Mouse (Mus musculus) left cerebral cortex, postnatal 14 days (tissue): ENCODE measurements around the gene Kif26b. TPM values are rescaled to one million over a fixed set of nuclear protein-coding genes. Genes with fewer than 3 reads are reported as not detected.

Experiments
- DNase-seq, 2 experiments: peaks; one replicate each; pipeline ENCODE4 v3.0.0; 2021 to 2022; ENCODE audit warnings: low spot score in 2 of 2, mixed read lengths in 1 of 2
- intact Hi-C: fragments of 180-260 bp; cut with DNase I; formaldehyde crosslinking; loops from one replicate; pipeline ENCODE4 v1.15.1; 2025
- total RNA-seq, 2 experiments: library from RNA; stranded (reverse); gene quantifications; 2 replicates each; pipeline ENCODE4 v1.2.3; 2021

Kif26b gene
- total RNA-seq, 2 experiments from 2014 or later: 11.6 to 11.8 TPM

DNA sequence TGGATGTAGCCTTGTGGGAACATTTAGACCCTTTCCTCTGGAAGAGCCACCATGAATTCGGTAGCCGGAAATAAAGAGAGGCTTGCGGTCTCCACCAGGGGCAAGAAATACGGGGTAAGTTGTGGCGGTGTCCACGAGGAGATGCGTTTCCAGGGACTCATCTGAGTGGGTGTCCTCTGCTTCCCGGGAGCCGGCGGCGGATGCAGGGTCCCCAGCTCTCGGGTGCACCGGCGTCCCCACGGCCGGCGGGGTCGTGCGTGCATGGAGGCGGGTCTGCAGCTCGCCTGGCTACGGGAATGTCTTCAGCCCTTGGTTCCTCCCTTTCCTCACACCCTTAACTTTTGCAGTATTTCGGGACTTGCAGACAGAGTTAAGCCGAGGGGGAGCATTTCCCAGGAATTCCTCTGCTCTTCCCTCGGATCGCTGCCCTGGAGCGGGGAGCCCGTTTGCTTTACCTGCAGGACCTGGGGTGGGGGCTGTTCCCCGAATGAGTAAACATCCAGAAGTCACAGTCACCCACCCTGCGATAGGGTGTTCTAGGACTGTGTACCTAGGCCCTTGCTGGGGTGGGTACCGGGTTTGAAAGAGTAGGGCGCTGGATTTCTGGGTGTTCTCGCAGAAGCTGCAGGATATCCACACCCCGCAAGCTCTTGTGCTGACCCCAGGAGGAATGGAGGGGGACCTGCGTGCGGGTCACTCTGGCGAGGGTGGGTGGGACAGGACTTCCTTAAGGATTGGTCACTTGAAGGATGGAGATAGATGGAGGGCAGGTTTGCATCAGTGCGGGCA, 781 bp downstream of the Kif26b start:
- intact Hi-C loops: loop anchor here (2.0 kb wide), 4 partner anchors 159 to 947 kb away; no protein-coding TSS in a partner anchor
- DNase-seq: peak in 1 of 2 experiments; percentile 22

DNA sequence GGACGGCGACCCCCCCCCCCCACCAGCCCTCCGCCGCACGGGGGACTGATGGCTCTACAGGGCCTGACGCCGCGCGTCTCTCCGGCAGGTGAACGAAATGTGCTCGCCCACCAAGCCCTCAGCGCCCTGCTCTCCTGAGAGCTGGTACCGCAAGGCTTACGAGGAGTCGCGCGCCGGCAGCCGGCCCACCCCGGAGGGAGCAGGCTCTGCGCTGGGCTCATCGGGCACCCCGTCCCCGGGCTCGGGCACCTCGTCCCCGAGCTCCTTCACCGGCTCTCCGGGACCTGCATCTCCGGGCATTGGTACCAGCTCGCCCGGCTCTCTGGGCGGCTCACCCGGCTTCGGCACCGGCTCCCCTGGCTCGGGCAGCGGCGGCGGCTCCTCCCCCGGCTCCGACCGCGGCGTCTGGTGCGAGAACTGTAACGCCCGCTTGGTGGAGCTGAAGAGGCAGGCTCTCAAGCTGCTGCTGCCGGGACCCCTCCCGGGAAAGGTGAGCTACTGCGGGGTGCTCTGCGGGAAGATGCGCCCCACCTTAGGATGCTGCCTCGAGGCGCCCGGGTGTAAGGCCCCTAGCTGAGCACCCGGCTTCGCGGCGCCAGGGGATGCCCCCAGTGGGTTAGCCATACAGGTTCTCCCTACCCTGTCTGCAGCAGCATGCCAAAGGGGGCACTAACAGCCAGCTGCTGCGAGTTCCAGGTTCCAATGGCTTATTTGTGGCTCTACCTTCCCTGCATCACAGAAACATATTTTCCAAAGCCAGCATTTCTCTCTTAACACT, 1.6 kb downstream of the Kif26b start:
- peak; percentile 74 to 86 for DNase-seq
- intact Hi-C loops: no loop called here

DNA sequence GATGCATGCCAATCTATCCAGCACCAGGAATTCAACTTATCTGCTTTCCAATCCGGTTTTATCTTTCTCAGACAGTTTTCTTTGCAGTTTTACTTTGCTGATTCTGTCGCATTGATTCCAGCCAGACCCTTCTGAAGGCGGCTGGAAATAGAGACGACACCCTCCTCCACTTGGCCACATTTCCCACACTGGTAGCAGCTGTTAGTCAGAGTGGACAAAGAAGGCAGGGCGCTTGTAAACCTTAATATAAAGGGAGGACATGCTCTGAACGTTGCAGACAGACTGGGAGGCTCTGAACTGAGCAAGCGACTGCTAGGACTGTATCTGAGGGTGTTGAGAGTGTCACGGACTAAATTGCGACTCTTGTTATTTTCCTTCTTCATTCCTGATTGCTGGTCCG, 11.3 kb downstream of the Kif26b start:
- intact Hi-C loops: no loop called here
- no peak for DNase-seq

DNA sequence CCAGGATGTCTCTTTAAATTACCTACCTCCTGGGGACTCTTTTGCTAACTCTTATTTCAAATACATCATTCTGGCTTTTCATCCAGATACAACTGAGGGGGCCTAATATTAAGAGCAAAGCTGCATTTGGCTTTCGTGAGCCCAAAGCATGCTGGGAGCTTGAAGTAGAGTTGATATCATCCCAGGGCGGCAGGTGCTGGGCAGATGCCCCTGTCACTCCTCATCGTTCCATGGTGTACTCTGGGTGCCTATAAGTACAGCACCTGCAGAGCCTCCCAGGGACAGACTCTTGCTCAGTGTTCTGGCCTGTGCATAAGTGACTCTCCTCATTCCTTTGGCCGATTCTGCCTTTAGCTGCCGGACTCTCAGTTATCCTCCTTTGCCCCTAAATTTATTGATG, 13.5 kb downstream of the Kif26b start:
- intact Hi-C loops: no loop called here
- no peak for DNase-seq

DNA sequence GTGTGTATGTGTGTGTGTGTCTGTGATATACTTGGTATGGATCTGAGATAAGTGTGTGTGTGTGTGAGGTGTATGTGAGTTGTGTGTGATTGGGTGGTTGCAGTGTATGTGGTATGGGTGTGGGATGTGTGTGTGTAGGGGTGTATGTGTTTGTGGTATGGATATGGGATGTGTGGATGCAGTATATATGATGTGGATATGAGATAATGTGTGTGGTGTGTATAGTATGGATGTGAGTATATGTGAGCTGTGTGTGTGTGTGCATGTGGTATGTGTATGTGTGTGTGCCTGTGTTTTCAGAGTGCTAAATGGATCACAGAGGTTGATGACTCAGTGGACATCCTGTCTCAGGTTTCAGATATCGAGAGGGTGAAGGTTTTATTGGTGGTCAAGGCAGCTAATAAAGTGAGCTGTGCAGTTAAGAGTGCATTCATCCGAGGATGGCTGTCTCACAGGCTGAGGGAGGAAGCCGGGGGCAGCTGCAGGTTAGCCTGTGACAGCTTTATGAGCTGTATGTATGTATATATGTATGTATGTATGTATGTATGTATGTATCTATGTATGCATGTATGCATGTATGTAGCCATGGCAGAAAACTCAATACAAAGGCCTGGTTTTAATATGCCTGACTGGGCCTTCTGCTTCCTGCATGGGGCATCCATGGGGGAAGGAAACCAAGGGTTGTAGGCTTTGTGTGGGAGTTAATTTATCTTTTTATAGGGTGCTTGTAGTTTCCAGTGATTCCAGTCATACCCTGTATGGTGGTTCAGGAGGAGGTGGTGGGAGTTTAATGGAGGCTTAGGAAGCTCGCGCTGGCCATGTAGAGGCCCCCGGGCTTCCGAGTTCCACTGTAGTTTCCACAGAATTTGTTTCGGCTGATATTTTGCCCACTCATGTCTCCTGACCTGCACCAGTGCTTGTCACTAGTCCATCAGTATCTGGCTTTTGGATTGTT, 14.3 kb downstream of the Kif26b start:
- no peak for DNase-seq
- intact Hi-C loops: no loop called here

DNA sequence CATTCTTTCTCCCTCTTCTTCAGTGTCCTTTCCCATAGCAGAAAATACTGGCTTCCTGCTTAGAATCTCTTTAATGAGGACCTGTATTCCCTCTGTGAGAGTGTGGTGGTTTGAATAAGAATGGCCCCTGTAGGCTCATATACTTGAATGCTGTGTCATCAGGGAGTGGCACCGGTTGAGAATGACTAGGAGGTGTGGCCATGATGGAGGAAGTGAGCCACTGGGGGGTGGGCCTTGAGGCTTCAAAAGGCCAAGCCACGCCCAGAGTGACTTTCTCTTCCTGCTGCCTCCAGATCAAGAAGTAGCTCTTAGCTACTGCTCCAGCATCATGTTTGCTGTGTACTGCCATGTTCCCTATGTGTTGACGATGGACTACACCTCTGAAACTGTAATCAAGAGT, 15.7 kb downstream of the Kif26b start:
- intact Hi-C loops: no loop called here
- DNase-seq: no peak

DNA sequence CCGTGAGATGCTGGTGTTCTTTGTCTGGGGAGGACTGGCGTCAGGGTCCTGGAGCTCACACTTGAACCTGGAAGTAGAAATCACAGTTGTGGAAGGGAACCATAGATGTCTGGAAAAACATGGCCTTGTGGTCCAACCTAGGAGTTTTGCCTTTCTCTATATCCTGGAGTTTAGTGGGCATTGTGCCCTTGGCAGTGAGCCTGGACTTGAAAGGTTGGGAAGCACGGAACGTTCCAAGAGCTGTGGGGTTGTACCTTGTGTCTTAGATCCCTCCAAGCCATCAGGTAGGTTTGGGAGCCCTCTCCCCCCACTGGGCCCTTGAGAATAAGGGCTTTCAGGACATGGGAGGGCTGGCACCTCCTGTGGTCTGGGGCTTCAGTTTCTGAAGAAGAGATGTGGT, 20.7 kb downstream of the Kif26b start:
- intact Hi-C loops: no loop called here
- no peak for DNase-seq

DNA sequence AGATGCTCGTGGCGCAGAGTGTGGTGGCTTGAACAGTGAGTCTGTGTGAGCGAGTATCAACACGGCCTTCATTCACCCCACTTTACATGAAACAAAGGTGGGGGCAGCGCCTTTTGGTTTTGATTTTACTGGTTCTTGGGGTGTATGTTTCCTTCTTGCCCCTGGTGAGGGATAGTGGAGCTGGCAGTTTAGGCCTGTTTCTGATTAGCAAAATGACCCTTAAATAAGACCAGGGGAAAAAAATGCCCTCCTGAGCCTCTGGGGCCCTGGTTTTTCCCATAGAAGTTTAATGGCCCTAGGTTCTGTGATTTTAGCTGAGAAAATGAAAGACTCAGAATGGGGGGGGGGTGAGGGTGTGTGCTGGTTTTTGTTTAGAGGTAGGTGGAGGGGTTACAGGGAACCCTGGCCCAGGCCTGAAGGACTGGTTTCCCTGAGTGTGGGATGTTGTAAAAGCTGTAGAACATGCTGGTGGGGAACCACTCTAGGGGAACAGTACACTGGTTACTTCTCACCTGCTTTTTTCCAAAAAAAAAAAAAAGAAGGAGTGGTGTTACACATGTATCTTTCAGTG, 21.6 kb downstream of the Kif26b start:
- intact Hi-C loops: no loop called here
- DNase-seq: no peak

DNA sequence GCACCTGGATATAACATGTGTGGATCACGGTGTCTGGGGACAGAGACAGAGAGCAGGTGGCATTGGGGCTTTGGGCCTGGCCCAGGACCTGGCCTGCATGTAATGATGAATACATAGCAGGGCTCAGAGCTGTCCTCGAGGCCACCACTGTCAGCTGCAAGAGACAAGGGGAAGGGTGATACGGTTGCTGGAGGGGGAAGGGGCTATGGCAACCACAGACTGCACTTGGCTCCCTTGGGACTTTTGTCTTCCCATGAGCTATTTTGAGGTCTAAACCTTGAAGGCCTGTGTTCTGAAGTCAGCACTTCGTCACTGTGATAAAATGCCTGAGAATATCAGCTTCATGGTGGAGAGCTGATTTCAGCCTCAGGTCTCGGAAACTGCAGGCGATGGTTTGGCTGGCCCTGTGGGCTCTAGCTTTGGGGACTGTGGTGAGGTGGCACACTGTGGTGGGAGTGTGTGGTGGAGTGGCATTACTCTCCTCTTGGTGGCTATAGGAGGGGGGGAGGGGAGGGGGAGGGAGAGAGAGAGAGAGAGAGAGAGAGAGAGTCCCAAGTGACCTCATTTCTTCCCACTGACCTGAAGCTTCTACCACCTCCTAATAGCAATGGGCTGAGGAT, 23.5 kb downstream of the Kif26b start:
- intact Hi-C loops: no loop called here
- no peak for DNase-seq

DNA sequence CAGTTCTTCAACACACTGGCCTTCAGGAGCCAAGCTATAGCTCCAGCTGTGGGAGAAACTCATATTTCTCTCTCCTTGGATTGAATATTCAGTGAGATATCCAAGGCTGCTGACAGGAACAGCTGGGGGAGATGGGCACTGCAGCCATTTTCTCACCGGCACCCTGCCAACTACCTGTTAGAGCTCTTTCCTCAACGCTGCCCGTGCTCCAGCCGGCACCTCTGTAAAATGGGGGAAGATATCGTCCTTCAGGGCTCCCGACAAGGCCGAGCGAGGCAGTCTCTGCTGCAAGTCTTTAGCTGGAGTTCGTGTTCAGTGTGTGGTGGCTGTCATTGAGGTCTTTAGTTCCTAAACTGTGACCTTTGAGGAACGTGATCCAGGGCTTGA, 24.0 kb downstream of the Kif26b start:
- no peak for DNase-seq

DNA sequence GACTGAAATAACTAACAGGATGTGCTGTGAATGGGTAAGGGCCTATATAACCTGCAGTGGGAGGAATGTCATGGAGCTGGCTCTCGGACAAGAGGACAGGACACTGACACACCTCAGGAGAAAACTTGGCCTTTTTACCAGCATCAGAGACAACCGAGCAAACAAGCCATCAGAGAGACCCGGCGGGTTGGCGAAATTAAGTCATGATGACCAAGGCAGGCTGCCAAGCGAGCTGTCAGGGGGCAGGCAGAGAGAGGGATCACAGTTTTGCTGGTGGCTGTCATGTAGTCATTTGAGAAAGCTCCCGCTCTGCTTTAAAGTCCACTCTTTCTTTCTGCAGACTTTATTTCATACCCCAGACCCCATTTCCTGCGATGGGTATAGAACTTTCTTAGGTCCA, 27.3 kb downstream of the Kif26b start:
- no peak for DNase-seq

More for the DNA sequence above, 24.0 kb downstream of the Kif26b start:
- intact Hi-C loops: no loop called here

DNA sequence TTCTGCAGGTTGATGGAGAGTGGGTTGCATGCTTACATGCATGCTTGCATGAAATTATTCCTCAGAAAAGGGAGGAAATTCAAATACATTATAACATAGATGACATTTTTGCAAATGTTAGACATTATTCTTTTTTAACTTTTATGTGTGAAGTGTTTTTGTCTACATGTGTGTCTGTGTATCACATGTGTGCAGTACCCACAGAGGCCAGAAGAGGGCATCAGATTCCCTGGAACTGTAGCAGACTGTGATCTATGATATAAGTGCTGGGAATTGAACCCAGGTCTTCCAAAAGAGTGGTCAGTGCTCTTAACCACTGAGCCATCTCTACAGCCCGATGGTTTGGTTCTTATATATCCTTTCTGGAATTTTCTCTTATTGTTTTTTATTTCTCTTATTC, 31.1 kb downstream of the Kif26b start:
- intact Hi-C loops: no loop called here

More for the DNA sequence above, 27.3 kb downstream of the Kif26b start:
- intact Hi-C loops: no loop called here

DNA sequence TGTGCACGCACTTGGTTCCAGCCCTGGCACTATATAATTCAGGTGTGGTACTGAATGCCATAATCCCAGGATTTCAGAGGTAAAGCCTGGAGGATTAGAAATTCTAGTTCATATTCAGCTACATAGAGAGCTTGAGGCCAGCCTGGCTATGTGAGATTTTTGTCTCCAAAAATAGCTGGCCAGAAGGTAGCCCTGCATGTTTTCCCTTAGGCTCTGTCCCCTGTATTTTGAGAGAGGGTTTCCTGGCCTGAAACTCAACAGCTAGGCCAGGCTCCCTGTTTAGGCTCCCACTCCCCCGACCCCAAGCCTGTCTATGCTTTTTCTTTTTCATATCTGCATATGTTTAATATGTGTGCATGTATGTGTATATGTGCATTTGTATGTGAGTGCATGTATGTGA, 34.9 kb downstream of the Kif26b start:
- no peak for DNase-seq
- intact Hi-C loops: no loop called here

More for the DNA sequence above, 31.1 kb downstream of the Kif26b start:
- no peak for DNase-seq

DNA sequence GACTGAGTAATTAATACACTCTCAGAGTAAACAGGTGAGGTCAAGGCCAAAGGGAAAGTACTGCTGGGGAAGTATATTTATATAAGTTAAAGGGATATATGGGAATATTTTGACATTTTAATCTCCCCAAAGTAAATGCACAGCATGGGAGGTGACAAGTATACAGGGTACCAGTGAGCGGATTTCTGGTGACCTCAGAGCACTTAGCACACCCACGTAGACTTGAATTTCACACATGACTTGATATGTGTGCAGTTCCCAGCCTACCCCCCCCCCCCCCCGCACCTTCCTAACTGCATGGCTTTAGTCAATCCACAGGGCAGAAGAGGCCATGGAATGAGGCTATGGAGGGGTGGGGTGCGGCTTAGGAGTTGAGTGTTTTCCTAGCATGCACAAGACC, 35.9 kb downstream of the Kif26b start:
- intact Hi-C loops: no loop called here
- DNase-seq: no peak

DNA sequence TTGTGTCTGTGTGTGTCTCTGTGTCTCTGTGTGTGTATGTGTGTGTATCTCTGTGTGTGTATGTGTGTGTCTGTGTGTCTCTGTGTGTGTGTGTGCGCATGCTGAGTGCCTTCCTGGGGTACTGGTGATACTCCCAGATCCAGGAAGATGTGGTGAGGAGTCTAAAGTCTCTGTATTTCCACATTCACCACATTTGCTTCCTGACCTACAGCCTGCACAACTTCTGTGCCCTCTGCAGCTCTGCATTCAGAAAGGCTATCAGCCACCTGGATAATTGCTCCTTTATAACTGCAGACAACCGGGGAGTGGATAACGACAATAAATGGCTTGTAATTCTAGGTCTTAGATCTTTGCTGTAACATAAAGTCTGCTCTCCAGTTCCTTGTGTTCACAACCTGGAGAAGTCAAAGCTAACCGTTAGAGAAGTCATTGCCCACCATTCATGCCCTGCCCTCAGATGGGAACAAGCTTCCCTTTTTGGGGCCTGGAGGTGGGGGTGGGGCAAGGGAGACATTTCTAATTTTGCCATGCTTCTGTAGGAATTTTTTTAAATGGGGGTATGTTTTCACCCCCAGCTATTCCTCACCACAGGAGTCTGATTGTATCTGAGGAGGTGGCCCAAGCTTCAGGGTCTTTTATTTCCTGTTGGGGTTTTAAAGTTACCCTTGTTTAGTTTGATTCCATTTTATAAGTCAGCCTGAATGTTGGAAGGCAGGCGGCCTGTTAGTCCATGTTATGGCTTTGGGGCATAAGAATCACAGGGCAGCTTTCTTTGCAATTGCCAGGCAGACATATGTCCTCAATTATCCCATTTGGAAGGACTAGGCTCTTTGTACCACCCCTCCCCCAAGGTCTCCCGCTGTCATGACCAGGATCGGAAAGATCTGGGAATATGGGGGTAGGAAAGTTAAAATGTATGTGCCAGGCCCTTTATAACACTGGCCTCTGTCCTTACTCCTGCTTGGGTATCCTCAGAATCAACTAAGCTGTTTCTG, 39.9 kb downstream of the Kif26b start:
- DNase-seq: no peak
- intact Hi-C loops: no loop called here

DNA sequence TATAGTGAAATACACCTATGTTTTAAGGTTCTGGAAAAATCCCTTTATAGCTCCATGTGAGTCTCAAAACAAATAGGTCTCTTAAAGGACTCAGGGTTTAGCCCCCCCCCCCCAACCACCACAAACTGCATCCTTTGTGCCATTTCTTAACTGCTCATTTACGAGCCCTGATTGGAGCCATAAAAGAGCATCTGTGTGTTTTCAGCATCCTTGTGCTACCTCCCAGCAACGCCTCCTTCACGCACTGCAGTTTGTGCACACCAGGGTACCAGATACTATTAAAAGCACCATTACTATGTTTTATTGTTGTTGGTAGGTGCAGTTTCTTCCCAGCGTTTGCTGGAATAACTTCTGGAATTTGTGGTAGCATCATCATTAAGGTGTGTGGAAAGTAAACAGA, 42.1 kb downstream of the Kif26b start:
- intact Hi-C loops: no loop called here
- DNase-seq: no peak

DNA sequence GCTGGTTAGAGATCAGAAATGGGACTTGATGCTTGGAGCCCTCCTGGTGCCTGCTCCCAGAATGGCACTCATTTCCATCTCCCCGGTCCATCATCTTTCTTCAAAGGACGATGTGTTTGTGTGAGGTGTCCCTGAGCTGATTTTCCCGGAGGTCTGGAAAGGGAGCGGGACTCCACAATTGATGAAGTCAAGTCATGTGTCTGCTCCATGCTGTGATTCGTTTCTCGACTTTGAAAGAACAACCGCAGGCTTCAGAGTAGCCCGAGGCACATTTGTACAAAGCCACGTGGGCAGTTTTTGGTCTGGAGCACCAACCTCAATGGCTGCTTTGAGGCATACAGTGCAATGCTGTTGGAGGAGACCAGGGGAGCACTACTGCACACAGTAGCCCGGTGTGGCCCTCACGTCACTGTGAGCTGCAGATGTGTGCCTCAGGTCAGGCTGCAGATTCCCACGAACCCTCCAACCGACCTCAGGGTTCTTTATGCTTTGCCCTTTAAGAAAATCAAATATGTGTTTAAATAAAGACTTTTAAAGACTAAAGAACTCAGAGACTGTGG, 43.0 kb downstream of the Kif26b start:
- intact Hi-C loops: no loop called here

More for the DNA sequence above, 43.0 kb downstream of the Kif26b start:
- no peak for DNase-seq
